Mouse (Mus musculus) erythroblast, embryonic 14.5 days (primary cell): ENCODE results near the gene Gnas. TPM values are rescaled to one million over a fixed set of nuclear protein-coding genes. Genes with fewer than 3 reads are reported as not detected.
"Not testable (repeated sequence)": the region's sequence is repeated elsewhere in the genome, so short reads cannot be mapped to it uniquely, and the experiment has no call there.

Source experiments
- H3K27me3 ChIP-seq: 2 replicates; pipeline ENCODE4 v1.6.1; 2012; ENCODE audit warnings: inconsistent platforms; ENCODE audit not compliant: control insufficient read depth
- H3K36me3 ChIP-seq: 2 replicates; pipeline ENCODE4 v1.6.1; 2012; ENCODE audit warnings: mild to moderate bottlenecking, inconsistent platforms; ENCODE audit not compliant: control insufficient read depth
- H3K4me1 ChIP-seq: 2 replicates; pipeline ENCODE4 v1.6.1; 2012; ENCODE audit warnings: inconsistent platforms; ENCODE audit not compliant: control insufficient read depth
- H3K4me3 ChIP-seq: replicated peaks from 2 replicates; pipeline ENCODE3; 2012; ENCODE audit warnings: moderate library complexity, mild to moderate bottlenecking, inconsistent platforms
- H3K9me3 ChIP-seq: 2 replicates; pipeline ENCODE4 v1.6.1; 2012; ENCODE audit warnings: low read length, inconsistent platforms, mixed read lengths; ENCODE audit not compliant: control insufficient read depth
- GATA1 ChIP-seq: IDR thresholded peaks from 2 replicates; pipeline ENCODE4 v1.6.1; 2012; ENCODE audit warnings: low read length, inconsistent platforms, mixed read lengths
- TAL1 ChIP-seq: IDR thresholded peaks from 3 replicates; pipeline ENCODE4 v1.6.1; 2012; ENCODE audit warnings: low read length, inconsistent platforms, mixed read lengths
- polyA plus RNA-seq: library from polyadenylated mRNA; stranded (reverse); fragments of >175 nt; gene quantifications from 2 replicates; pipeline ENCODE4 v1.2.3, GENCODE M21; 2012

The Gnas gene
- polyA plus RNA-seq, 1 experiment = 73.8 TPM

DNA sequence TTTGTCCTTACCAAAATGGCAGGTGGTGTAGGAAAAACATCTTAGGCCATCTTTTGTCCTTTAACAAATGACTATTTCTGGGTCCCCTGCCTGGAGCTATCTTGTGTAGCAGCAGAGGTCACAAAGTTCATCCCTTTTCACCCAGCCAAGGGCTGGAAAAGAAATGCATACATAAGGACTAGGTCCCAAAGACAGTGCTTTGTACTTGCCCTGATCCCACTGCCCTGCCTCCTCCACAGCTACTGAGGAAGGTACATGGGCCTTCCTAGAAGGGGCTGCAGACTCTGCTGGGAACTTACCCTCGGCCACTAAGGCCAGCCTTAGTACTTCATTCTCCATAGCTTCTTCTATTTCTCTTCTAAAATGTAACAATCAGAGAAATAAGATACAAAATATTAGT is 27.5 kb downstream of the Gnas start:
- no peak for TF ChIP-seq TAL1
- no peak for TF ChIP-seq GATA1
- H3K4me1 ChIP-seq = peaks cover 7% of the 10 kb centered on the region
- H3K36me3 ChIP-seq = no peaks in the 10 kb centered on the region
- H3K27me3 ChIP-seq = peaks cover 5% of the 10 kb centered on the region; the same call in 1 of the 2 replicates
- H3K4me3 ChIP-seq = no peak overlapping the region
- H3K9me3 ChIP-seq = no peaks in the 10 kb centered on the region

DNA sequence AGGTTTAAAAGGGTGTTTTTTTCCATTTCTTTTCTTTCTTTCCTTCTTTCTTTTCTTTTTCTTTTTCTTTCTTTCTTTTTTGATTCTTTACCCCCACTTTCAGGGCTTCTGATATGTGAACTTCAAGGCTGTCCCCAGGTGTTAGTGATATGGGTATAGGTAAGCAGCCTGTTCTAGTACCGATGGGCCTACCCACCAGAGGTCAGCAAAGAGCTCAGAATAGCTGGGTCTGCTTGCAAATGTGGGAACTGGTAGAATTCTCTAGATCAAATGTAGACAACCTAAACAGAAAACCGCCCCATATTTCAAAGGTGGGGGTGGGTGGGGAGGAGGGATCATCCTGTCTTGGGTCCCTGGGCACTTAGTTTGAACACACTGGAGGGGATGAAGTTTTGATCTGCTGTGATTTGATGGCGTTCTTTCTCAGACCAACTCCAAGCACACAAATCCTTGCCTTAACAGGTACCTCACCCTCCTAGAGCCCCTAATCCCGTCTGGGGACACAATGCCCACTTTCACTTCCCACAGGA is 28.1 kb downstream of the Gnas start:
- no peaks in the 10 kb centered on the region for H3K36me3 ChIP-seq
- TF ChIP-seq TAL1 (no peak), GATA1 (no peak)

DNA sequence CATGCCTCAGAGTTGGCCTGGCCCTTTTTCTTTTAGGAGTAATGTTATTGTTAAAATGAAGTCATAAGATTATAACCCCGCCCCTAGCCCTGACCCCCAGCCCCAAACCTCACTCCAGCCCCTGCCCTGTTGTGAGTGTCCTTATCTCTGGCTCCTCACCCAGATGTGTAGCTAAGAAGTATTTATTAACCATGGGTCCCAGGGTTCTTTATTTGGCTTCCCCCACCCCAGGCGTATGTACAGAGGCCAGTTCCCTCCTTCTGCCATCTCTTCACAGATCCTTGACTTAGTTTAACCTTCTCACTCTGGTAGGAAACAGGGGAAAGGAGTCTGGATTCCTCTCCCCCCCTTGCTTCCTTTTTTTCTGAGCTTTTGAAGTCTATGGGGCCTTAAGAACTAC is 28.5 kb downstream of the Gnas start:
- no peaks in the 10 kb centered on the region for H3K36me3 ChIP-seq
- H3K9me3 ChIP-seq = no peaks in the 10 kb centered on the region
- peaks cover 7% of the 10 kb centered on the region for H3K4me1 ChIP-seq
- TF ChIP-seq GATA1 (no peak), TAL1 (no peak)
- peaks cover 5% of the 10 kb centered on the region; the same call in 1 of the 2 replicates for H3K27me3 ChIP-seq
- H3K4me3 ChIP-seq = no peak overlapping the region

More for the DNA sequence above, 28.1 kb downstream of the Gnas start:
- Histone ChIP-seq H3K4me3 (no peak overlapping the region), H3K27me3 (peaks cover 5% of the 10 kb centered on the region; the same call in 1 of the 2 replicates), H3K4me1 (peaks cover 7% of the 10 kb centered on the region), H3K9me3 (no peaks in the 10 kb centered on the region)

DNA sequence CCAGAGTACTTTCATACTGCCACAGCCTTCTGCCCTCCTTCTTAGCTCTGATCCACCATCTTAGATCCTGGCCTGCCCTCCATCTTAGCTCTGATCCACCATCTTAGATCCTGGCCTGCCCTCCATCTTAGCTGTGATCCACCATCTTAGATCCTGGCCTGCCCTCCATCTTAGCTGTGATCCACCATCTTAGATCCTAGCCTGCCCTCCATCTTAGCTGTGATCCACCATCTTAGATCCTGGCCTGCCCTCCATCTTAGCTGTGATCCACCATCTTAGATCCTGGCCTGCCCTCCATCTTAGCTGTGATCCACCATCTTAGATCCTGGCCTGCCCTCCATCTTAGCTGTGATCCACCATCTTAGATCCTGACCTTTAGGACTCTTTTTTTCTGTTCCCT is 31.3 kb downstream of the Gnas start:
- not testable (repeated sequence) for H3K4me1 ChIP-seq, H3K36me3 ChIP-seq, H3K9me3 ChIP-seq, H3K4me3 ChIP-seq, H3K27me3 ChIP-seq

DNA sequence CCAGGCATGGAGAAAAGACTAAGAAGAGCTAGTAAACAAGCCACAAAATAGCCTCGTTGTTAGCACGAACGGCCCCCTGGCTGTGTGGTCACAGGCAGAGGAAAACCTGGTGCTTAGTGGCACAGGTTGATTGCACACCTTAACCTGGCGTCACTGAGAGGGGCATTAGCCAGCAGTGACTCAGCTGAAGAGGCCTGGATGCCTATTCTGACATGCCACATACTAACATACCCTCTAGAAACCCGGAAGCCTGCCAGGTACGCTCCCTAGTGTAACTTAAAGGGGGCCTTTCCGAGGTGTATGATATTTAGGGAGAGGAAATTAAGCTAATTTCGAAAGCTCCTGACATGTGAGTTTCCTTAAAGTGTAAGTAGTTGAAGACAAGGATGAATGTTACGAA is 32.5 kb downstream of the Gnas start:
- Histone ChIP-seq H3K27me3 (no peaks in the 10 kb centered on the region), H3K4me1 (peaks cover 4% of the 10 kb centered on the region), H3K4me3 (no peak overlapping the region), H3K36me3 (no peaks in the 10 kb centered on the region), H3K9me3 (no peaks in the 10 kb centered on the region)
- no peak for TF ChIP-seq TAL1
- TF ChIP-seq GATA1 = no peak

DNA sequence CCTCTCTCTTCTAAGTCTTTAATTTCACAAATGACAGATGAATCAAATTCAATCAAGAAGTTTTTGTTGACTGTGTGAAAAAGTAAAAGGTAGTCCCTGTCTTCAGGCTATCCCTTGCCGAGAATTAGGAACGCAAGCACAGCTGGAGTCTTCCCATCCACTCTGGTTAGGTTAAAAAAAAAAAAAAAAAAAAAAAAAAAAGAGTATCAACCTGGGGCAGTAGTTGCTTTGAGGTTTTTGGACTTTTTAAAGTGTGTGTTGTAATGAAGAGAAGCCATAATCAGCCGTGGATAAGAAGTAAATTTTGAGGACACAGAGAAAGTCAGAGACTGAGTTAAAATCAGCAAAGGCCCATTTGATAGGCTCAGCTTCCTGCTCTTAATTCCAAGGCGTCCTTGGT is 41.9 kb downstream of the Gnas start:
- TF ChIP-seq TAL1 (no peak), GATA1 (no peak)
- Histone ChIP-seq H3K9me3 (peaks cover 17% of the 10 kb centered on the region), H3K27me3 (peaks cover 17% of the 10 kb centered on the region), H3K36me3 (no peaks in the 10 kb centered on the region; the same call in 1 of the 2 replicates), H3K4me3 (peak overlapping the region; percentile 96), H3K4me1 (peaks cover 35% of the 10 kb centered on the region)

DNA sequence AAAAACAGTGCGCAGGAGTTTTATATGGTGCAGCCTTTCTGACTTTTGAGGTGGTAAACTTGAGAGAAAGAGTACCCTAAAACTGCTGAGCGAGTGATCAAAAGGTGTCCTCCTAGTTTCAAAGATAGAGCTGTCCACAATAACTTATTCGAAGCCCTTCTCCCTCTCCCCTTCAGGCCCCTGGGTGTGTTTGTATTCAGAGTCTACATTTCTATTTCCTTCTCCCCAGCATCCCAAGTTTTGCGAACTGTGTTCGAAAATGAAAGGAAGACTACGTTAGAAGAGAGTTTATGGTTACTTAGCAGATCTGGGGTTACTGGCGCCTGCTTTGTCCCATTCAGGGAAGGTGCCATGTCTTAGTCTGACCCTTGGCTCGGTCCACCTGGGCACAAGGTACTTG is 42.4 kb downstream of the Gnas start:
- H3K27me3 ChIP-seq = peaks cover 17% of the 10 kb centered on the region
- H3K4me1 ChIP-seq = peaks cover 39% of the 10 kb centered on the region
- TF ChIP-seq GATA1 = no peak
- no peak for TF ChIP-seq TAL1
- H3K36me3 ChIP-seq = no peaks in the 10 kb centered on the region; the same call in 1 of the 2 replicates
- H3K4me3 ChIP-seq = peak overlapping the region; percentile 96
- H3K9me3 ChIP-seq = peaks cover 17% of the 10 kb centered on the region

DNA sequence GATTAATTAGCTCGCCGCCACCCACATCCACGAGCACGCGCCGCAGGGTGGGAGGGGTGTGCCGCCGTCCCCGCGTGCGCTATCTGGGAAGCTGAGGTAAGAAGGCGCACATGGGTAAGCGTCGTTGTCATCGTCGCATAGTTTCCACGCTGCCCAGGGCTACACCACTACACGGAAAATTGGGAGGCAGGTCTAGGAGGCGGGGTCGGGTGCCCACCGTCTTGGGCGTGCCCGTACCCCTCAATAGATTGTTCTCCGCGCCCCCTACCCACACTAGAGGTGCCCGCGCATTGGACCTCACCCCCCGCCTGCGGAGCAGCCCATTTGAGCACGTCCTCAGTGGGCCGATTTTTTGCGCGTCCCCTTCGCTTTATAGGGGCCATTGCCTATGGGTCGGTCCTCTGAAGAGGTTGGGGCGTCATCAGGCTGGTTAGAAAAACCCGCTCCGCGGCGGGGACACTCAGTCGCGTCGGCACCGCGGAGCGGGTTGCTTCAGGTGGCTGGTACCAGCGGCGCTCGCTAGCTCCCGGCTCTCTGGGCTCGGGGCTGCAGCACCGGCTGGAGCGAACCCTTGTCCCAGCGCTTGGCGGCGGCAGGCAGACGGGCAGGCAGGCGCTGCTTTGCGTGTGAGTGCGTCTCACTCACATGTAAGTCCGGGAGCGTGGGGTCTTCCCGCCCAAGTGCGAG is 43.3 kb downstream of the Gnas start:
- peaks cover 17% of the 10 kb centered on the region for H3K27me3 ChIP-seq
- no peaks in the 10 kb centered on the region; the same call in 1 of the 2 replicates for H3K36me3 ChIP-seq
- peaks cover 48% of the 10 kb centered on the region for H3K4me1 ChIP-seq
- H3K9me3 ChIP-seq = peaks cover 17% of the 10 kb centered on the region
- H3K4me3 ChIP-seq = peak overlapping the region; percentile 96
- no peak for TF ChIP-seq GATA1
- no peak for TF ChIP-seq TAL1

DNA sequence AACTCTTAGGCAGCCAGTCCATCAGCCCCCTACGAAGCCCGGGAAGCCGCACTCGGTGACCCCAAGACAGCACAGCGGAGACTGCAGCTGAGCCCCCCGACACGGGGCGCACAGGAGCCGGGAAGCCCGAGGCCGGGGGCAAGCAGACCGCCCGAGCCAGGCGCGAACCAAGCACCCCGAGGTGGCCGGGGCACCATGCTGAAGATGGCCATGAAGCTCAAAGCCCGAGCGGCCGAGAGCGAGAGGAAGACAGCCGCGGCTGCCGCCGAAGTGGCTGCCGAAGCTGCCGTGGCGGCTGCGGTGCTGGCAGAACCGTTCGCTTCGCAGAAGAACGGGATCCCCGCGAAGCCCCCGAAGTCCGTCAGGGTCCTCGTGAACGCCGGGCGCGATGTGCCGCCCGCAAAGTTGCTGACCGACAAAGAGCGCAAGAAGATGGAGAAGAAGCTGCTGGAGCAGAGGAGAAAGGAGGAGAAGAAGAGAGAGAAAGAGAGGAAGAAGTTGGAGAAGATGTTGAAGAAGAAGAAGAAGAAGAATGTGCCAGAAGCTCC is 44.3 kb downstream of the Gnas start:
- TF ChIP-seq GATA1 (no peak), TAL1 (no peak)
- Histone ChIP-seq H3K4me3 (peak overlapping the region; percentile 96), H3K4me1 (peaks cover 58% of the 10 kb centered on the region), H3K36me3 (peaks cover under 1% of the 10 kb centered on the region; the same call in 1 of the 2 replicates), H3K27me3 (peaks cover 17% of the 10 kb centered on the region), H3K9me3 (peaks cover 17% of the 10 kb centered on the region)
